Mouse (Mus musculus) MEL (cell line): Measurements from ENCODE around the gene Tatdn2. TPM values are rescaled to one million over a fixed set of nuclear protein-coding genes. Genes with fewer than 3 reads are reported as not detected.
"Not testable (repeated sequence)": the region's sequence is repeated elsewhere in the genome, so short reads cannot be mapped to it uniquely, and the experiment has no call there.

Experiments used
- DNase-seq: peaks from one replicate; pipeline ENCODE4 v3.0.0; 2011; ENCODE audit warnings: low read depth, low spot score
- H3K27ac ChIP-seq: 2 replicates; pipeline ENCODE4 v1.5.1; 2012; ENCODE audit warnings: low read depth, mild to moderate bottlenecking, control low read depth, low read length, moderate library complexity; ENCODE audit not compliant: control insufficient read depth
- H3K27me3 ChIP-seq, 2 experiments: fragments of 150-350 bp in 1 of 2; sonication (generic) in 1 of 2; 2 replicates each; pipeline ENCODE4 v1.6.1; 2012; ENCODE audit warnings: low read length in 2 of 2, mild to moderate bottlenecking in 2 of 2, improper control_type of control experiment in 1 of 2, moderate library complexity in 1 of 2; ENCODE audit not compliant: insufficient read depth in 2 of 2, control insufficient read depth in 1 of 2
- H3K36me3 ChIP-seq, 2 experiments: 2 replicates each; pipeline ENCODE4 v1.6.1; 2012 to 2014; ENCODE audit warnings: low read length in 2 of 2, improper control_type of control experiment in 1 of 2, inconsistent platforms in 1 of 2, mild to moderate bottlenecking in 1 of 2; ENCODE audit not compliant: insufficient read depth in 2 of 2, control insufficient read depth in 1 of 2
- H3K4me1 ChIP-seq, 2 experiments: fragments of 150-350 bp in 1 of 2; sonication (generic) in 1 of 2; 2 replicates each; pipeline ENCODE4 v1.6.1; 2012; ENCODE audit warnings: low read length in 2 of 2, improper control_type of control experiment in 1 of 2, mild to moderate bottlenecking in 1 of 2; ENCODE audit not compliant: insufficient read depth in 2 of 2, control insufficient read depth in 1 of 2
- H3K4me3 ChIP-seq, 2 experiments: fragments of 150-350 bp in 1 of 2; sonication (generic) in 1 of 2; 2 replicates each; pipeline ENCODE4 v1.5.1; 2012; ENCODE audit warnings: low read depth in 2 of 2, low read length in 2 of 2, mild to moderate bottlenecking in 2 of 2, moderate library complexity in 2 of 2, control low read depth in 1 of 2, improper control_type of control experiment in 1 of 2; ENCODE audit not compliant: control insufficient read depth in 1 of 2, insufficient read depth in 1 of 2
- H3K79me2 ChIP-seq: 2 replicates; pipeline ENCODE4 v1.6.1; 2012; ENCODE audit warnings: mild to moderate bottlenecking, low read length, moderate library complexity; ENCODE audit not compliant: control insufficient read depth, poor library complexity, insufficient read depth
- H3K9ac ChIP-seq: 2 replicates; pipeline ENCODE4 v1.6.1; 2012; ENCODE audit warnings: low read depth, mild to moderate bottlenecking, control low read depth, low read length, moderate library complexity; ENCODE audit not compliant: control insufficient read depth, poor library complexity, severe bottlenecking
- H3K9me3 ChIP-seq: fragments of 150-350 bp; sonication (generic); replicated peaks from 2 replicates; pipeline ENCODE4 v1.6.1; 2012; ENCODE audit warnings: mild to moderate bottlenecking, low read length, improper control_type of control experiment, moderate library complexity; ENCODE audit not compliant: insufficient read depth
- BHLHE40 ChIP-seq: IDR thresholded peaks from 2 replicates; pipeline ENCODE4 v1.6.1; 2012; ENCODE audit warnings: low read depth, mild to moderate bottlenecking, inconsistent platforms, low read length, improper control_type of control experiment, borderline replicate concordance
- E2F4 ChIP-seq: IDR thresholded peaks from 2 replicates; pipeline ENCODE4 v1.6.1; 2011; ENCODE audit warnings: low read depth, low read length, improper control_type of control experiment, borderline replicate concordance
- ELF1 ChIP-seq: IDR thresholded peaks from 2 replicates; pipeline ENCODE4 v1.6.1; 2014; ENCODE audit warnings: low read depth, mild to moderate bottlenecking, inconsistent platforms, low read length, improper control_type of control experiment, moderate library complexity
- ETS1 ChIP-seq: IDR thresholded peaks from 2 replicates; pipeline ENCODE4 v1.6.1; 2012; ENCODE audit warnings: low read depth, mild to moderate bottlenecking, inconsistent platforms, low read length, improper control_type of control experiment, moderate library complexity
- GABPA ChIP-seq: IDR thresholded peaks from 2 replicates; pipeline ENCODE4 v1.6.1; 2012; ENCODE audit warnings: low read depth, mild to moderate bottlenecking, inconsistent platforms, low read length, improper control_type of control experiment, moderate library complexity
- MAX ChIP-seq: IDR thresholded peaks from 2 replicates; pipeline ENCODE4 v1.6.1; 2011; ENCODE audit warnings: low read length, improper control_type of control experiment
- MAZ ChIP-seq: IDR thresholded peaks from 2 replicates; pipeline ENCODE4 v1.6.1; 2012; ENCODE audit warnings: low read depth, mild to moderate bottlenecking, inconsistent platforms, low read length, improper control_type of control experiment
- MXI1 ChIP-seq: IDR thresholded peaks from 2 replicates; pipeline ENCODE4 v1.6.1; 2011; ENCODE audit warnings: mild to moderate bottlenecking, low read depth, low read length, improper control_type of control experiment
- POLR2AphosphoS2 ChIP-seq: IDR thresholded peaks from 2 replicates; pipeline ENCODE4 v1.6.1; 2011; ENCODE audit warnings: low read length, improper control_type of control experiment
- POLR2AphosphoS5 ChIP-seq: IDR thresholded peaks from 2 replicates; pipeline ENCODE4 v1.6.1; 2012; ENCODE audit warnings: low read depth, borderline replicate concordance, mild to moderate bottlenecking, inconsistent platforms, low read length, moderate library complexity, mixed read lengths
- RAD21 ChIP-seq: IDR thresholded peaks from 2 replicates; pipeline ENCODE4 v1.6.1; 2011; ENCODE audit warnings: mild to moderate bottlenecking, low read depth, low read length, improper control_type of control experiment
- SMC3 ChIP-seq: IDR thresholded peaks from 2 replicates; pipeline ENCODE4 v1.6.1; 2011; ENCODE audit warnings: low read depth, low read length, improper control_type of control experiment
- TAL1 ChIP-seq: IDR thresholded peaks from 2 replicates; pipeline ENCODE4 v1.6.1; 2012; ENCODE audit warnings: mild to moderate bottlenecking, inconsistent platforms, low read length, moderate library complexity, mixed read lengths
- TCF12 ChIP-seq: IDR thresholded peaks from 2 replicates; pipeline ENCODE4 v1.6.1; 2014; ENCODE audit warnings: low read depth, mild to moderate bottlenecking, inconsistent platforms, low read length, improper control_type of control experiment, moderate library complexity
- USF1 ChIP-seq: IDR thresholded peaks from 2 replicates; pipeline ENCODE4 v1.6.1; 2014; ENCODE audit warnings: low read depth, mild to moderate bottlenecking, inconsistent platforms, low read length, improper control_type of control experiment, moderate library complexity
- USF2 ChIP-seq, 2 experiments: IDR thresholded peaks; 2 replicates each; pipeline ENCODE4 v1.6.1; 2011 to 2012; ENCODE audit warnings: improper control_type of control experiment in 2 of 2, low read length in 2 of 2, borderline replicate concordance in 1 of 2, inconsistent platforms in 1 of 2, low read depth in 1 of 2, mild to moderate bottlenecking in 1 of 2; ENCODE audit not compliant: insufficient read depth in 1 of 2
- ZC3H11A ChIP-seq: IDR thresholded peaks from 2 replicates; pipeline ENCODE4 v1.6.1; 2012; ENCODE audit warnings: low read depth, mild to moderate bottlenecking, inconsistent platforms, low read length, improper control_type of control experiment
- ZNF384 ChIP-seq: IDR thresholded peaks from 2 replicates; pipeline ENCODE4 v1.6.1; 2012; ENCODE audit warnings: low read depth, mild to moderate bottlenecking, inconsistent platforms, low read length, improper control_type of control experiment
- polyA plus RNA-seq, 2 experiments: library from polyadenylated mRNA; stranded (reverse) in 1 of 2; unstranded in 1 of 2; fragments of >175 nt in 1 of 2; fragments of >200 nt in 1 of 2; gene quantifications; 2 replicates each; pipeline versions ENCODE4 v1.2.1 to v1.2.4; 2012; ENCODE audit warnings: low replicate concordance in 2 of 2, low read depth in 1 of 2; ENCODE audit not compliant: insufficient read length in 2 of 2, insufficient read depth in 1 of 2, missing spikeins in 1 of 2
- total RNA-seq: library from RNA; depleted of rRNA; stranded (reverse); fragments of 300-350 nt; gene quantifications from 2 replicates; pipeline ENCODE4 v1.2.3, GENCODE M21; 2012

The Tatdn2 gene
- total and polyA plus RNA-seq, 3 experiments: 102 to 136 (median 121) TPM

DNA sequence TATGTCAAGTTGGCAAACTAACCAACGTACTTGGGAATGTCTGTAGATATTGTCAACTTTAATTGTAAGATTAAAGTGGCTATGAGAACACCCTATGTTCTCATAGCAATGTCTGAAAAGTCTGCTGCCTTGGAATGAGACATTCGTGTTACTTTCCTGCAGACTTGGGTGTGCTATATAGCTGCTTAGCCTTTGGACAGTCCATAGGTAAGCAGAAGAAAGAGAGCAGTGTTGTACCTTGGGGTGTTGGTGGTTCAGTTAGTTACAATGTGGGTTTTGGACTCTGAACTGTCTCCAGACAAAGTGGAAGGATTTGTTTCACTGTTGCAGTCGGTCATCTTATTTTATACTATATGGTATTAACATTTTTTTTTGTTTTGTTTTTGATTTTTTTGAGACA, 15.9 kb downstream of the Tatdn2 start:
- H3K27ac ChIP-seq: no peak overlapping the region
- H3K9me3 ChIP-seq: no peaks in the 10 kb centered on the region
- H3K9ac ChIP-seq: no peak overlapping the region
- TF ChIP-seq SMC3 (no peak), POLR2AphosphoS2 (no peak), ZNF384 (no peak), RAD21 (no peak), POLR2AphosphoS5 (no peak), ETS1 (no peak), TCF12 (no peak), ELF1 (no peak), E2F4 (no peak), USF1 (no peak), BHLHE40 (no peak), MXI1 (no peak), MAX (no peak), GABPA (no peak), ZC3H11A (no peak), USF2 (IDR thresholded peaks at IDR 0.05; ENCODE audit: borderline replicate concordance in 1 of 2, insufficient read depth in 1 of 2, low read depth in 1 of 2, low read length in 2 of 2) (no peak), TAL1 (no peak), MAZ (no peak)
- peaks cover 6 to 40% of the 10 kb centered on the region in 2 experiments; a peak in 3 of 4 replicates for H3K36me3 ChIP-seq
- H3K4me3 ChIP-seq: no peak overlapping the region
- H3K4me1 ChIP-seq: no peaks in the 10 kb centered on the region; a peak in 1 of 4 replicates
- DNase-seq: no peak
- no peaks in the 10 kb centered on the region for H3K79me2 ChIP-seq
- no peaks in the 10 kb centered on the region for H3K27me3 ChIP-seq

DNA sequence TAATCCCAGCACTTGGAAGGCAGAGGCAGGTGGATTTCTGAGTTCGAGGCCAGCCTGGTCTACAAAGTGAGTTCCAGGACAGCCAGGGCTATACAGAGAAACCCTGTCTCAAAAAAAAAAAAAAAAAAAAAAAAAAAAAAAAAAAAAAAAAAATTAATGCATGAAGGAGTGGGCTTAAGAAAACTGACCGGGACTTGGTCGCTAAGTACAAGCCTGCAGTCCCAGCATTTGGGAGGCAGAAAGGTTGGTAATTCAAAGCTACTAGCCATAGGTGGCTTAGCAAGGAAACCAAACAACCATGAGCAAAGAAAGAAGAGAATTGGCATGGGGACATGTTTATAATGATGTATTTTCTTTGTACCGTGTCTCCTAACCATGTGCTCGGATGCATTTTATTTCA, 16.5 kb downstream of the Tatdn2 start:
- not testable (repeated sequence) for H3K4me1 ChIP-seq, H3K9me3 ChIP-seq, H3K9ac ChIP-seq, DNase-seq, H3K27ac ChIP-seq, H3K79me2 ChIP-seq, H3K4me3 ChIP-seq, H3K27me3 ChIP-seq
- peak; percentile 84 for TF ChIP-seq ZNF384
- H3K36me3 ChIP-seq: peaks cover 6 to 35% of the 10 kb centered on the region in 2 experiments; a peak in 3 of 4 replicates
